In the genomic region with DNA sequence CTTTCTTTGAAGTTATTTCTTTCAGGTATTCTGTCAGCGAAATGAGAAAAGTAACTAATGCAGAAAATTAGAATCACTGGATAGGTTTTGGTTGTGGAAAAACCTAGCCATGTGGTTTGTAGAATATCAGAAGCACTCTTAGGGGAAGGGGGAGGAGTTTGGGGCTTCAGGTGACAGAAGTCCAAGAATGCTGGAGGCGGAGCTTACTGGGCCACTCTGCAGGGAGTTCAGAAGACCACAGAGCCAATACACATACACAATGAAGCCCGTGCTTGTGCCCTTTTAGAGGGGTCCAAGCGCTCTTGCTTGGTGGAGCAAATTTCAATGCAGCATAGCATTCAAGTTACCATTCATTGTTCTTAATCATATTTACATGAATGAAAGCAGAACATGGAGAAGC, we compare ENCODE assay signal across 17 mouse cellular contexts.
DNase-seq lines count a peak whose midpoint lies in the region; ATAC-seq and TF ChIP-seq lines count a peak whose summit lies in the region.
"Had no signal": no experiment of that assay in that cellular context is flagged by ENCODE, and none has a peak within 500 bp of the region (broad histone marks: within the 10 kb centered on the region; RNA-seq: fewer than 3 reads in every experiment).

No protein-coding gene starts in this region.

- peak overlapping the region; percentile 38 for H3K4me2 ChIP-seq in heart, embryonic 11.5 days
- no peak overlapping the region for H3K4me2 ChIP-seq in lung, embryonic 14.5 days
- H3K4me2 ChIP-seq in hindbrain, embryonic 14.5 days (replicated peaks) = no peak overlapping the region
- H3K4me2 ChIP-seq: heart, embryonic 15.5 days; liver, embryonic 11.5 days; midbrain, embryonic 12.5 days; neural tube, embryonic 15.5 days had no signal

- TF ChIP-seq CTCF in lung, embryonic 14.5 days (IDR thresholded peaks at IDR 0.05; ENCODE audit: low read depth) = no peak

- no peak overlapping the region for H3K27ac ChIP-seq in heart, embryonic 11.5 days (ENCODE audit: low read depth, low read length)
- no peak overlapping the region for H3K27ac ChIP-seq in lung, embryonic 14.5 days (ENCODE audit: low read depth)
- H3K27ac ChIP-seq in limb, embryonic 10.5 days = no peak overlapping the region
- H3K27ac ChIP-seq in hindbrain, embryonic 14.5 days = no peak overlapping the region
- H3K27ac ChIP-seq: heart, embryonic 15.5 days; macrophage; midbrain, embryonic 12.5 days; neural tube, embryonic 15.5 days had no signal

- no peak for DNase-seq in heart, adult 9 months (ENCODE audit: low spot score in 2 of 2)
- peak; percentile 46 for DNase-seq in lung, embryonic 14.5 days
- no peak for DNase-seq in lung, postnatal 4 days
- peak; percentile 25 for DNase-seq in lung, postnatal 10 days
- no peak for DNase-seq in limb, embryonic 10.5 days (ENCODE audit: low spot score)
- DNase-seq in hindbrain, embryonic 14.5 days (ENCODE audit: low spot score) = no peak
- DNase-seq: adrenal gland, adult 8-10 months; cerebellum, adult 18-20 months; gastrocnemius, postnatal 14 days; thymus, postnatal 36 days had no signal

- no peaks in the 10 kb centered on the region for H3K27me3 ChIP-seq in heart, embryonic 11.5 days (ENCODE audit: control insufficient read depth, insufficient read depth, low read length)
- no peaks in the 10 kb centered on the region for H3K27me3 ChIP-seq in lung, embryonic 14.5 days (ENCODE audit: insufficient read depth, low read length)
- no peaks in the 10 kb centered on the region for H3K27me3 ChIP-seq in limb, embryonic 10.5 days (ENCODE audit: low read depth, poor library complexity, severe bottlenecking)
- no peaks in the 10 kb centered on the region for H3K27me3 ChIP-seq in hindbrain, embryonic 14.5 days (ENCODE audit: control insufficient read depth, insufficient read depth, low read length)
- H3K27me3 ChIP-seq: heart, embryonic 15.5 days; midbrain, embryonic 12.5 days; neural tube, embryonic 15.5 days had no signal

- H3K4me1 ChIP-seq in heart, embryonic 11.5 days (ENCODE audit: control insufficient read depth, insufficient read depth, low read length) = no peaks in the 10 kb centered on the region
- H3K4me1 ChIP-seq in lung, embryonic 14.5 days (ENCODE audit: insufficient read depth) = peaks cover 5% of the 10 kb centered on the region; the same call in 1 of the 2 replicates
- peaks cover 17% of the 10 kb centered on the region for H3K4me1 ChIP-seq in limb, embryonic 10.5 days
- no peaks in the 10 kb centered on the region for H3K4me1 ChIP-seq in hindbrain, embryonic 14.5 days (replicated peaks; ENCODE audit: control insufficient read depth, insufficient read depth, low read length)
- H3K4me1 ChIP-seq: neural tube, embryonic 15.5 days had no signal

- no peak for ATAC-seq in heart, embryonic 11.5 days (replicated peaks; ENCODE audit: insufficient number of reproducible peaks, low FRiP score, low TSS enrichment)
- ATAC-seq in lung, embryonic 14.5 days (ENCODE audit: insufficient read depth) = no peak
- ATAC-seq in hindbrain, embryonic 14.5 days (ENCODE audit: low FRiP score) = no peak

- WGBS in heart, embryonic 11.5 days (ENCODE audit: insufficient replicate concordance) = 17% methylated on average over 4 of the region's 4 CpGs
- 17% methylated on average over 4 of the region's 4 CpGs for WGBS in lung, embryonic 14.5 days
- 30% methylated on average over 4 of the region's 4 CpGs for WGBS in limb, embryonic 10.5 days
- whole genome bisulfite sequencing in hindbrain, embryonic 14.5 days = 24% methylated on average over 4 of the region's 4 CpGs

- H3K9me3 ChIP-seq in heart, embryonic 11.5 days (replicated peaks; ENCODE audit: control insufficient read depth, low read length) = no peaks in the 10 kb centered on the region
- H3K9me3 ChIP-seq in lung, embryonic 14.5 days (ENCODE audit: low read depth, low read length) = no peaks in the 10 kb centered on the region
- no peaks in the 10 kb centered on the region for H3K9me3 ChIP-seq in limb, embryonic 10.5 days (replicated peaks)
- no peaks in the 10 kb centered on the region for H3K9me3 ChIP-seq in hindbrain, embryonic 14.5 days (ENCODE audit: control insufficient read depth, low read length)
- H3K9me3 ChIP-seq: heart, embryonic 15.5 days; midbrain, embryonic 12.5 days; neural tube, embryonic 15.5 days had no signal

- no peaks in the 10 kb centered on the region for H3K36me3 ChIP-seq in heart, embryonic 11.5 days (ENCODE audit: control insufficient read depth, insufficient read depth, low read length)
- H3K36me3 ChIP-seq in lung, embryonic 14.5 days (ENCODE audit: insufficient read depth) = no peaks in the 10 kb centered on the region
- no peaks in the 10 kb centered on the region for H3K36me3 ChIP-seq in limb, embryonic 10.5 days
- no peaks in the 10 kb centered on the region for H3K36me3 ChIP-seq in hindbrain, embryonic 14.5 days (replicated peaks; ENCODE audit: control insufficient read depth, insufficient read depth)
- H3K36me3 ChIP-seq: heart, embryonic 15.5 days; midbrain, embryonic 12.5 days; neural tube, embryonic 15.5 days had no signal

- no peak overlapping the region for H3K4me3 ChIP-seq in heart, embryonic 11.5 days (ENCODE audit: low read depth, low read length)
- H3K4me3 ChIP-seq in lung, embryonic 14.5 days (ENCODE audit: low read depth, low read length) = no peak overlapping the region
- no peak overlapping the region for H3K4me3 ChIP-seq in limb, embryonic 10.5 days
- no peak overlapping the region for H3K4me3 ChIP-seq in hindbrain, embryonic 14.5 days (replicated peaks; ENCODE audit: low read length)
- H3K4me3 ChIP-seq: erythroblast, embryonic 14.5 days; heart, embryonic 15.5 days; midbrain, embryonic 12.5 days; neural tube, embryonic 15.5 days had no signal

- no peak overlapping the region for H3K9ac ChIP-seq in heart, embryonic 11.5 days (ENCODE audit: low read depth, low read length)
- H3K9ac ChIP-seq in lung, embryonic 14.5 days = no peak overlapping the region
- H3K9ac ChIP-seq in hindbrain, embryonic 14.5 days = no peak overlapping the region
- H3K9ac ChIP-seq: heart, embryonic 15.5 days; midbrain, embryonic 12.5 days; neural tube, embryonic 15.5 days had no signal

Comparison
In these comparisons a context has a peak if more than half of its experiments do, and no peak if none do; other contexts are left out.
1. DNase-seq: peak in lung, embryonic 14.5 days (single experiment) and lung, postnatal 10 days (single experiment); none in heart, adult 9 months (0 of 2), lung, postnatal 4 days (0 of 2), limb, embryonic 10.5 days (single experiment) and hindbrain, embryonic 14.5 days (single experiment).